Mouse (Mus musculus) midbrain, embryonic 10.5 days (tissue): ENCODE results near the gene Gm16427. TPM values are rescaled to one million over a fixed set of nuclear protein-coding genes. Genes with fewer than 3 reads are reported as not detected.
"Not testable (repeated sequence)": the region's sequence is repeated elsewhere in the genome, so short reads cannot be mapped to it uniquely, and the experiment has no call there.

Source experiments
- DNase-seq: peaks from one replicate; pipeline ENCODE4 v3.0.0-alpha.2; 2017; ENCODE audit warnings: low spot score
- H3K27ac ChIP-seq: fragments of 300-500 bp; sonication (generic); replicated peaks from 2 replicates; pipeline ENCODE4 v1.5.1; 2016; ENCODE audit warnings: mild to moderate bottlenecking
- H3K27me3 ChIP-seq: fragments of 300-500 bp; sonication (generic); 2 replicates; pipeline ENCODE4 v1.6.1; 2016; ENCODE audit warnings: low read depth, mild to moderate bottlenecking; ENCODE audit not compliant: poor library complexity, severe bottlenecking
- H3K36me3 ChIP-seq: fragments of 300-500 bp; sonication (generic); 2 replicates; pipeline ENCODE4 v1.6.1; 2016; ENCODE audit warnings: mild to moderate bottlenecking, moderate library complexity
- H3K4me1 ChIP-seq: fragments of 300-500 bp; sonication (generic); 2 replicates; pipeline ENCODE4 v1.6.1; 2016
- H3K4me3 ChIP-seq: fragments of 300-500 bp; sonication (generic); 2 replicates; pipeline ENCODE4 v1.5.1; 2016; ENCODE audit warnings: mild to moderate bottlenecking, moderate library complexity
- H3K9me3 ChIP-seq: fragments of 300-500 bp; sonication (generic); replicated peaks from 2 replicates; pipeline ENCODE4 v1.6.1; 2016; ENCODE audit warnings: mild to moderate bottlenecking
- WGBS: fragments of 180-500 bp; shearing (Covaris S2); methylation state at CpG from one replicate; pipeline ENCODE4 v1.1.7; 2016; 5-methylcytosine and 5-hydroxymethylcytosine counted together
- polyA plus RNA-seq: library from polyadenylated mRNA; unstranded; fragments of >200 nt; fragmentation: Nextera tagmentation; extraction: Ambion mirVana; gene quantifications from 2 replicates; pipeline ENCODE4 v1.2.1, GENCODE M21; 2016

Gene Gm16427
- polyA plus RNA-seq, result not detected in 2 replicates

DNA sequence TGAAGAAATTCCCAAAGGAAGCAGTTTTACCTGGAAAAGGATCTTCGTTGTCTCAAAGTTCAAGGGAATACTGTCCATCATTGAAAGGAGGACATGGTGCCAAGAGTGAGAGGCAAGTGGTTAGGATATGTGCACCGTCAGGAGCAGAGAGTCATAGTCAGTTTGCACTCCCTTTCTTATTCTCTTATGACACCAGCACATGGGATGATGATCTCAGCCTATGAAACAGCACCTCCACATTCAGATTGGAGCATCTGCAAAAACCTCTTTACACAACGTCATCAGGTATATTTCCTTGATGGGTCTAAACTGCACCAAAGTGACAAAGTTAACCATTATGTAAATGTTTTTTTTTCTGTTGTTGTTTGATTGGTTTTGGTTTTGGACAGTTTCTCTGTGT lies at the start of gene Gm16427:
Gm16427 (minus strand) TSS at position 101 of the 400 bp plus-strand sequence.
- H3K36me3 ChIP-seq, H3K4me1 ChIP-seq, H3K27ac ChIP-seq, H3K4me3 ChIP-seq, DNase-seq, H3K27me3 ChIP-seq, H3K9me3 ChIP-seq: not testable (repeated sequence)
- WGBS, result 89% methylated on average over 2 of the region's 3 CpGs

Other genes starting within 250 kb of the Gm16427 start
- gene C87414, start 131.4 kb upstream of the Gm16427 start, polyA plus RNA-seq, result not detected in 2 replicates